Mouse (Mus musculus): Measurements from ENCODE around the gene Adamts12. TPM values are rescaled to one million over a fixed set of nuclear protein-coding genes. Genes with fewer than 3 reads are reported as not detected.

Adamts12 gene
- total RNA-seq, 2 experiments from 2014 or later: 0.39 to 0.66 TPM

GRCm38 (mm10) chr15:11132586-11133558, 68.3 kb downstream of the Adamts12 start:
- intact Hi-C loops (cut with DNase I): no loop called here
- DNase-seq (ENCODE audit: low spot score in 2 of 2): no peak

GRCm38 (mm10) chr15:11145581-11145980, 81.0 kb downstream of the Adamts12 start:
- intact Hi-C loops (cut with DNase I): no loop called here
- no peak for DNase-seq (ENCODE audit: low spot score in 2 of 2)

GRCm38 (mm10) chr15:11159386-11159785, 94.8 kb downstream of the Adamts12 start:
- intact Hi-C loops (cut with DNase I): no loop called here
- peak in 1 of 2 experiments; percentile 58 for DNase-seq (ENCODE audit: low spot score in 2 of 2)

GRCm38 (mm10) chr15:11160759-11161158, 96.2 kb downstream of the Adamts12 start:
- intact Hi-C loops (cut with DNase I): no loop called here
- no peak for DNase-seq (ENCODE audit: low spot score in 2 of 2)

GRCm38 (mm10) chr15:11165883-11166282, 101.3 kb downstream of the Adamts12 start:
- no peak for DNase-seq (ENCODE audit: low spot score in 2 of 2)
- intact Hi-C loops (cut with DNase I): no loop called here

GRCm38 (mm10) chr15:11173884-11174470, 109.4 kb downstream of the Adamts12 start:
- DNase-seq (ENCODE audit: low spot score in 2 of 2): no peak
- intact Hi-C loops (cut with DNase I): no loop called here

- DNase-seq (ENCODE audit: low spot score in 2 of 2): peak in 1 of 2 experiments; percentile 33
- intact Hi-C loops (cut with DNase I): no loop called here
Observed at GRCm38 (mm10) chr15:11174842-11175241, 110.3 kb downstream of the Adamts12 start.

- intact Hi-C loops (cut with DNase I): no loop called here
- no peak for DNase-seq (ENCODE audit: low spot score in 2 of 2)
Observed at GRCm38 (mm10) chr15:11177448-11177847, 112.9 kb downstream of the Adamts12 start.

GRCm38 (mm10) chr15:11179751-11180169, 115.2 kb downstream of the Adamts12 start:
- intact Hi-C loops (cut with DNase I): no loop called here
- DNase-seq (ENCODE audit: low spot score in 2 of 2): no peak

GRCm38 (mm10) chr15:11186711-11187110, 122.1 kb downstream of the Adamts12 start:
- intact Hi-C loops (cut with DNase I): no loop called here
- DNase-seq (ENCODE audit: low spot score in 2 of 2): no peak

GRCm38 (mm10) chr15:11190447-11190846, 125.9 kb downstream of the Adamts12 start:
- DNase-seq (ENCODE audit: low spot score in 2 of 2): no peak
- intact Hi-C loops (cut with DNase I): no loop called here

- no peak for DNase-seq (ENCODE audit: low spot score in 2 of 2)
- intact Hi-C loops (cut with DNase I): no loop called here
Observed at GRCm38 (mm10) chr15:11192762-11193161, 128.2 kb downstream of the Adamts12 start.

- intact Hi-C loops (cut with DNase I): no loop called here
Observed at GRCm38 (mm10) chr15:11197051-11197450, 132.5 kb downstream of the Adamts12 start.

GRCm38 (mm10) chr15:11198246-11198795, 133.7 kb downstream of the Adamts12 start:
- intact Hi-C loops (cut with DNase I): no loop called here

More at GRCm38 (mm10) chr15:11197051-11197450, 132.5 kb downstream of the Adamts12 start:
- DNase-seq (ENCODE audit: low spot score in 2 of 2): no peak

GRCm38 (mm10) chr15:11203084-11203483, 138.5 kb downstream of the Adamts12 start:
- DNase-seq (ENCODE audit: low spot score in 2 of 2): peak in 1 of 2 experiments; percentile 4
- intact Hi-C loops (cut with DNase I): no loop called here

More at GRCm38 (mm10) chr15:11198246-11198795, 133.7 kb downstream of the Adamts12 start:
- no peak for DNase-seq (ENCODE audit: low spot score in 2 of 2)

GRCm38 (mm10) chr15:11204934-11205333, 140.3 kb downstream of the Adamts12 start:
- DNase-seq (ENCODE audit: low spot score in 2 of 2): no peak
- intact Hi-C loops (cut with DNase I): no loop called here

- intact Hi-C loops (cut with DNase I): no loop called here
- DNase-seq (ENCODE audit: low spot score in 2 of 2): no peak
Observed at GRCm38 (mm10) chr15:11210976-11211375, 146.4 kb downstream of the Adamts12 start.

GRCm38 (mm10) chr15:11233906-11234632, 169.5 kb downstream of the Adamts12 start:
- intact Hi-C loops (cut with DNase I): no loop called here
- no peak for DNase-seq (ENCODE audit: low spot score in 2 of 2)

- intact Hi-C loops (cut with DNase I): no loop called here
- DNase-seq (ENCODE audit: low spot score in 2 of 2): no peak
Observed at GRCm38 (mm10) chr15:11240406-11240805, 175.8 kb downstream of the Adamts12 start.

- intact Hi-C loops (cut with DNase I): no loop called here
- DNase-seq (ENCODE audit: low spot score in 2 of 2): no peak
Observed at GRCm38 (mm10) chr15:11241288-11241687, 176.7 kb downstream of the Adamts12 start.
